Mouse (Mus musculus) liver, embryonic 12.5 days (tissue): ENCODE data around the gene Dse. TPM values are rescaled to one million over a fixed set of nuclear protein-coding genes. Genes with fewer than 3 reads are reported as not detected.

Experiments
- ATAC-seq: fragments of 200-750 bp; cut with Nextera tagmentation; 2 replicates; pipeline ENCODE4 v1.8.0; 2017; ENCODE audit warnings: moderate number of reproducible peaks, mild to moderate bottlenecking, moderate library complexity
- H3K27ac ChIP-seq: fragments of 300-500 bp; sonication (generic); 2 replicates; pipeline ENCODE4 v1.5.1; 2016; ENCODE audit warnings: mild to moderate bottlenecking
- H3K27me3 ChIP-seq: fragments of 300-500 bp; sonication (generic); replicated peaks from 2 replicates; pipeline ENCODE4 v1.6.1; 2016; ENCODE audit warnings: mild to moderate bottlenecking, moderate library complexity
- H3K36me3 ChIP-seq: fragments of 300-500 bp; sonication (generic); 2 replicates; pipeline ENCODE4 v1.6.1; 2016; ENCODE audit warnings: mild to moderate bottlenecking, moderate library complexity
- H3K4me1 ChIP-seq: fragments of 300-500 bp; sonication (generic); 2 replicates; pipeline ENCODE4 v1.6.1; 2016
- H3K4me2 ChIP-seq: fragments of 300-500 bp; sonication (generic); 2 replicates; pipeline ENCODE4 v1.6.1; 2016; ENCODE audit warnings: mild to moderate bottlenecking, moderate library complexity
- H3K4me3 ChIP-seq: fragments of 300-500 bp; sonication (generic); 2 replicates; pipeline ENCODE4 v1.5.1; 2016; ENCODE audit warnings: mild to moderate bottlenecking, moderate library complexity
- H3K9ac ChIP-seq: fragments of 300-500 bp; sonication (generic); 2 replicates; pipeline ENCODE4 v1.6.1; 2016; ENCODE audit warnings: mild to moderate bottlenecking, moderate library complexity
- H3K9me3 ChIP-seq: fragments of 300-500 bp; sonication (generic); replicated peaks from 2 replicates; pipeline ENCODE4 v1.6.1; 2016; ENCODE audit warnings: mild to moderate bottlenecking, moderate library complexity
- WGBS: fragments of 180-500 bp; shearing (Covaris S2); methylation state at CpG from one replicate; pipeline ENCODE4 v1.1.7; 2016; ENCODE audit not compliant: insufficient replicate concordance; 5-methylcytosine and 5-hydroxymethylcytosine counted together
- polyA plus RNA-seq: library from polyadenylated mRNA; unstranded; fragments of >200 nt; fragmentation: Nextera tagmentation; extraction: Ambion mirVana; gene quantifications from 2 replicates; pipeline ENCODE4 v1.2.1, GENCODE M21; 2016

Gene Dse
- polyA plus RNA-seq, 1 experiment from 2014 or later, result 10.1 TPM

GRCm38 (mm10) chr10:34118421-34118820, 89.1 kb downstream of the Dse start:
- Histone ChIP-seq H3K9ac (no peak overlapping the region), H3K9me3 (no peaks in the 10 kb centered on the region), H3K4me2 (no peak overlapping the region), H3K36me3 (no peaks in the 10 kb centered on the region), H3K27ac (no peak overlapping the region), H3K4me1 (no peaks in the 10 kb centered on the region), H3K27me3 (no peaks in the 10 kb centered on the region), H3K4me3 (no peak overlapping the region)
- WGBS, result 72% methylated on average over 2 of the region's 2 CpGs
- ATAC-seq, result no peak

- Histone ChIP-seq H3K4me1 (no peaks in the 10 kb centered on the region), H3K4me2 (no peak overlapping the region)
Observed at GRCm38 (mm10) chr10:34117770-34118169, 89.7 kb downstream of the Dse start.

DNA sequence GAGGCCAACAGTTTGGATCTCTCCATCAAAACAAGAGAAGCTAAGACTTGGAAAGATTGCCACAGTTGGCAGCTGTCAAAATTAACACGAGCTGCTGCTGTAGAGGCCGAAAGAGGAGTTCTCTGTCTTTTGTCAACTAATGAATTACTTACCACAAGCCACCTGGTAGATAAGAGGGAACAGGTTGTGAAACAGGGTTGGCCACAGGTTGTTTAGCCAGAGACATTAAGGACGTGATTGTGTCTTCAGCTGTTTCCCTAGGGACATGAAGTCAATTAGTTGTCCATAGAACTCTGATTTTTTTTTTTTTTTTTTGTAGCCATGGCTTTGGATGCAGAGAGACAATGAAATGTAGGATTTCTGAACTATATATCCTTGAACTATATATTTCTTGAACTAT, 90.4 kb downstream of the Dse start:
- Histone ChIP-seq H3K9ac (no peak overlapping the region), H3K4me1 (no peaks in the 10 kb centered on the region), H3K4me2 (no peak overlapping the region), H3K9me3 (no peaks in the 10 kb centered on the region), H3K27me3 (no peaks in the 10 kb centered on the region), H3K4me3 (no peak overlapping the region), H3K27ac (no peak overlapping the region), H3K36me3 (no peaks in the 10 kb centered on the region)
- ATAC-seq, result no peak
- WGBS, result 39% methylated on average over 3 of the region's 3 CpGs

More at GRCm38 (mm10) chr10:34117770-34118169, 89.7 kb downstream of the Dse start:
- Histone ChIP-seq H3K4me3 (no peak overlapping the region), H3K27ac (no peak overlapping the region), H3K36me3 (no peaks in the 10 kb centered on the region), H3K9ac (no peak overlapping the region), H3K27me3 (no peaks in the 10 kb centered on the region), H3K9me3 (no peaks in the 10 kb centered on the region)
- no peak for ATAC-seq

DNA sequence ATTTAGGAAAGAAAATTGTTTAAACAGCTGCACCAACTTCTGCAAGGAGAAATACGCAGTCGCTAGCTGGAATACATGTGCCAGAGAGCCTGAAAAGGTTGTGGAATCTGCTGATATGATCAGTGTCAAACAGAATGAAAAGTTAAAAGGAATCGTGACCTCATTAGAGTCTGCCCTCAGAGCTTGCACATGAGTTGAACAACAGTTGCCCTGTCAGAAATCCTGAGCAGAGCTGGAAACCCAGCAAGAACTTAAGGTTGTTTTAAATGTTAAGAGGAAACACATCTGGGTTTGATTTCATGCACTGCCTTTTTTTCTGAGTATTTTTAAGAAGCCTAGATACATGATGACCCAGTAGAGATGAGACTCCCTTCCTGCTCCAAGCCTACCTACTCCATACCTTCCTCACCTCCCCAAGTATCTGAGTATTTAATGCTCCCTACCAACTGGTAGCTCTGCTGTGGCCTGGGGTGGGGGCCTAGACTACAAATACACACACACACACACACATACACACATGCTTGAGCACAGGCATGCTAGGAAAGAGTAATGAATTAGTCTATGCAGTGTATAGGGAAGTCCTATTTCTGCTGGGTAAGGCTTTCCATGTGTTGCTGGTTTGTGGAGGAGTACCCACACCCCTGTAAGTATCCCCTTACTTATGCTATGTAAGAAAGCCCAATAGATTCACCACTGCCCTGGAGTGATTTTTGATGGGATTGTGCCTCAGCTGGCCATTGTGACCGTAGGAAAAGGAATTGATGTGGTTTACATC, 95.4 kb downstream of the Dse start:
- WGBS, result 68% methylated on average over 4 of the region's 4 CpGs
- no peaks in the 10 kb centered on the region for H3K36me3 ChIP-seq

DNA sequence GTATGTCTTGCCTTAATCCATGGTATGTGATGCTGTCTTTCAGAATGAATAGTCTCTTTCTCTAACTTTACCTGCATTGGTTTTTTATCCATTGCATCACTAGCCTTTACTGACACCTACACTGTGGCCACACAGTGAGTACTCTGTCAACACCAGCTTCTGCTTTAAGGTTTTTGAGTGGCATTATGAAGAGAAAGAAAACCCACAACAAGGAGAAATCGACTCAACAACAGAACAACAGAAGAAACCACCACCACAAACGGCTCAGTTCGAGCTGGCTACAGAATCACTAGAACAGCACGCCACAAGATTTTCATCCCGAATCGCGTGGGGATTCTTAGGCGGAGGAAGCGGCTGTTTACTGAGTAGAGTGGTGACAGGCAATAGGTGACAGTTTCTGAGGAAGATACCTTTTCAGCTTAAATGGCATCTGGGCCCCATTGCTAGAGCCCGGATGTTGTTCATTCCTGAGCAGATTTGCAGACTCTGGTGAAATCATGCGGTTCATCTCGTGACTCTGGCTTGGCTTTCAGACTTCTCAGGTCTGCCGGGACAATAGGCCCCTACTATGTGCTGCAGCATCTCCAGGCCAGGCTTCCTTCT, 96.6 kb downstream of the Dse start:
- no peak overlapping the region for H3K9ac ChIP-seq
- no peaks in the 10 kb centered on the region for H3K36me3 ChIP-seq
- no peak overlapping the region for H3K27ac ChIP-seq
- no peaks in the 10 kb centered on the region for H3K9me3 ChIP-seq
- H3K27me3 ChIP-seq, result no peaks in the 10 kb centered on the region
- H3K4me2 ChIP-seq, result no peak overlapping the region
- WGBS, result 64% methylated on average over 13 of the region's 13 CpGs
- no peak overlapping the region for H3K4me3 ChIP-seq
- no peak for ATAC-seq
- H3K4me1 ChIP-seq, result no peaks in the 10 kb centered on the region

More for the DNA sequence above, 95.4 kb downstream of the Dse start:
- no peaks in the 10 kb centered on the region for H3K9me3 ChIP-seq
- no peak overlapping the region for H3K4me2 ChIP-seq
- no peaks in the 10 kb centered on the region for H3K4me1 ChIP-seq
- no peak overlapping the region for H3K9ac ChIP-seq
- no peaks in the 10 kb centered on the region for H3K27me3 ChIP-seq
- H3K27ac ChIP-seq, result no peak overlapping the region
- no peak overlapping the region for H3K4me3 ChIP-seq
- ATAC-seq, result no peak

Other genes with a start within 250 kb of the Dse start
- gene Rwdd1, start 188.1 kb downstream of the Dse start, polyA plus RNA-seq, result 79.2 and 80.7 TPM in 2 replicates
- not detected in 2 replicates for gene Trappc3l, start 170.1 kb downstream of the Dse start, polyA plus RNA-seq
- gene Calhm4, start 163.4 kb downstream of the Dse start, polyA plus RNA-seq, result not detected in 2 replicates
- gene Calhm5, start 111.2 kb downstream of the Dse start, polyA plus RNA-seq, result 0.06 and 0.07 TPM in 2 replicates
- 0.62 and 0.87 TPM in 2 replicates for gene Calhm6, start 79.7 kb downstream of the Dse start, polyA plus RNA-seq
- gene Tspyl1, start 74.5 kb upstream of the Dse start, polyA plus RNA-seq, result 40.3 and 40.9 TPM in 2 replicates
- gene Tspyl4, start 89.7 kb upstream of the Dse start, polyA plus RNA-seq, result 1.5 and 2.1 TPM in 2 replicates
- gene Col10a1, start 182.3 kb upstream of the Dse start, polyA plus RNA-seq, result 0.06 and 0.14 TPM in 2 replicates
- 10.1 and 13.0 TPM in 2 replicates for gene Nt5dc1, start 210.8 kb upstream of the Dse start, polyA plus RNA-seq